Mouse (Mus musculus): Measurements from ENCODE around the gene Klhl5. TPM values are rescaled to one million over a fixed set of nuclear protein-coding genes. Genes with fewer than 3 reads are reported as not detected.

Klhl5 gene
- polyA plus RNA-seq, 1 experiment from 2014 or later, result 13.0 TPM

DNA sequence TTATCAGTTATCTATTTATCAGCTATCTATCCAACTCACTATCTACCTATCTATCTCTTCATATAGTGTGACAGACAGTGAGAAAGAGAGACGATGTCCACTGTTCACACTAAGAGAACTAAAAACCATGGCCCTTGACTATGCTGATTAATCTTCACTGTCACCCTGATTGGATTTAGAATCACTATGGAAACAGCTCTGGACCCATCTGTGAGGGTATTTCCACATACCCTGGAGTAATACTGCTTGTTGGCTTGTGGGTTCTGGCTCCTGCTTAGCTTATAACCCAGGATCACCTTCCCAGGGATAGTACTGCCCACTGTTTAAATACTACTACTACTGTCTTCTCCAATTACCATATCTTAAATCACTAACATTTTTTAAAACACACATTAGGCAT is 74.9 kb downstream of the Klhl5 start:
- Histone ChIP-seq H3K36me3 (no peaks in the 10 kb centered on the region), H3K4me3 (no peak overlapping the region), H3K27ac (no peak overlapping the region), H3K4me1 (peaks cover 28% of the 10 kb centered on the region), H3K27me3 (ENCODE audit: insufficient read depth, poor library complexity, severe bottlenecking) (no peaks in the 10 kb centered on the region), H3K9me3 (no peaks in the 10 kb centered on the region)
- DNase-seq (ENCODE audit: low spot score), result no peak
- 84% methylated on average over 1 of the region's 1 CpGs for WGBS

DNA sequence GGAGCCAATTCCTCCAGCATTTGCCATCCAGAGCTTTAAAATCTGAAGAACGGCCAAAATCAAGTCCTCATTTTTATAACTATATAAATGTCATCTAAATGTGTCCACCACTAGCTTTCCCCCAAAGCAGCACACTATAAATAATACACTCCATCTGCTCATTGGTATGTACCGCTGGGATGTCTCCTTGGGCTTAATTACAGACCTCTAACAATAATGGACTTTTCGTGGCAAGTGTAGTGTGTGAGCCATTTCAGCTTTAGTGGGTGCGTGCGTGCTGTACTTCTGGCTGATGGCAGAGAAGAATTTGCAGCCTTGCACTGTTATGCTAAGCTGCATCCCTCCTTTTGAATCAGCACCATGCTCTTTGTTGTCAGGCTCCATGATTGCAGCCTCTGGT is 84.3 kb downstream of the Klhl5 start:
- WGBS, result 89% methylated on average over 5 of the region's 5 CpGs

DNA sequence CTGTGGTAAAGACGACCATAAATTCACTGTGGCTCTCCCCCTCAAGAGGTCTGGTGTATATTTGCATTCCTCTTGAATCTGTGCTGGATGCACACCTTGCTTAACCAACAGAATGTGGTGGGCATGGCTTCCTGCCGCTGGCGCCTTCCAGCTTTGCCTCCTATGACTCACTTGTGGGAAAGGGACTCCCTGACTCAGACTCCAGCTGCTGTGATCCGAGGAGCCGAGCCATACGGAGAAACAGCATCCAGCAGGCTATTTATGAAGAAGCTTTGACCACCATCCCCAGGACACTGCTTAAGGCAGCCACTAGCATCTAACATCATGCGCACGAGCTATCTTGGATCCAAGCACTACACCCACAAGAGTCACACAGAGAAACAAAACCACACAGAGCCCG is 87.1 kb downstream of the Klhl5 start:
- no peak overlapping the region for H3K4me3 ChIP-seq
- H3K4me1 ChIP-seq, result no peaks in the 10 kb centered on the region
- WGBS, result 88% methylated on average over 9 of the region's 9 CpGs
- no peaks in the 10 kb centered on the region for H3K27me3 ChIP-seq (ENCODE audit: insufficient read depth, poor library complexity, severe bottlenecking)
- H3K27ac ChIP-seq, result no peak overlapping the region
- 0 out of 2 replicates have a peak, but pooled peaks cover 2% of the 10 kb centered on the region for H3K36me3 ChIP-seq
- H3K9me3 ChIP-seq, result no peaks in the 10 kb centered on the region
- DNase-seq (ENCODE audit: low spot score), result no peak

More for the DNA sequence above, 84.3 kb downstream of the Klhl5 start:
- H3K9me3 ChIP-seq, result no peaks in the 10 kb centered on the region
- no peak overlapping the region for H3K4me3 ChIP-seq
- no peaks in the 10 kb centered on the region for H3K4me1 ChIP-seq
- no peak overlapping the region for H3K27ac ChIP-seq
- H3K36me3 ChIP-seq, result 0 out of 2 replicates have a peak, but pooled peaks cover 2% of the 10 kb centered on the region
- no peaks in the 10 kb centered on the region for H3K27me3 ChIP-seq (ENCODE audit: insufficient read depth, poor library complexity, severe bottlenecking)
- no peak for DNase-seq (ENCODE audit: low spot score)

- Histone ChIP-seq H3K9me3 (no peaks in the 10 kb centered on the region), H3K27me3 (ENCODE audit: insufficient read depth, poor library complexity, severe bottlenecking) (no peaks in the 10 kb centered on the region), H3K4me3 (peak within 1 kb of the TSS; percentile 75), H3K27ac (peak within 1 kb of the TSS; percentile 85), H3K4me1 (peaks cover 5% of the 10 kb centered on the region), H3K36me3 (no peaks in the 10 kb centered on the region)
- peak; percentile 100 for DNase-seq (ENCODE audit: low spot score)
- under 1% methylated on average over 37 of the region's 37 CpGs for whole genome bisulfite sequencing
Observed at GRCm38 (mm10) chr5:65199346-65200128, 92.2 kb downstream of the Klhl5 start, which contains the start of gene Wdr19. TSS of gene Wdr19 (plus strand) at chr5:65199696.

DNA sequence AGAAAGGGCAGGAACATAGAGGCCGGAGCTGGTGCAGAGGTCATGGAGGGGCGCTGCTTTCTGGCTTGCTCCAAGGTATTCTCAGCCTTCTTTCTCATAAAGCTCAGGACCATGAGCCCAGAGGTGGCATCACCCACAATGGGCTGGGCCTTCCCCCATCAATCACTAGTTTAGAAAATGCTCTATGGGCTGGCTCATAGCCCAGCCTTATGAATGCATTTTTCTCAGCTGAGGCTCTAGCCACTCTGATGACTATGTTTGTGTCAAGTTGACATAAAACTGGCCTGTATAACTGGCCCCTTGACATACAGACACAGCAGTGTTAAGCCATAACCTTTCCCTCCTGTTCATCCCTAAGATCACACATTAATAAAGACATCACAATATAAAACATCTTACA is 97.4 kb downstream of the Klhl5 start:
- no peaks in the 10 kb centered on the region for H3K36me3 ChIP-seq
- DNase-seq (ENCODE audit: low spot score), result no peak
- H3K4me1 ChIP-seq, result peaks cover 5% of the 10 kb centered on the region
- no peak overlapping the region for H3K4me3 ChIP-seq
- no peaks in the 10 kb centered on the region for H3K27me3 ChIP-seq (ENCODE audit: insufficient read depth, poor library complexity, severe bottlenecking)
- no peaks in the 10 kb centered on the region for H3K9me3 ChIP-seq
- H3K27ac ChIP-seq, result no peak overlapping the region
- WGBS, result 82% methylated on average over 2 of the region's 2 CpGs

DNA sequence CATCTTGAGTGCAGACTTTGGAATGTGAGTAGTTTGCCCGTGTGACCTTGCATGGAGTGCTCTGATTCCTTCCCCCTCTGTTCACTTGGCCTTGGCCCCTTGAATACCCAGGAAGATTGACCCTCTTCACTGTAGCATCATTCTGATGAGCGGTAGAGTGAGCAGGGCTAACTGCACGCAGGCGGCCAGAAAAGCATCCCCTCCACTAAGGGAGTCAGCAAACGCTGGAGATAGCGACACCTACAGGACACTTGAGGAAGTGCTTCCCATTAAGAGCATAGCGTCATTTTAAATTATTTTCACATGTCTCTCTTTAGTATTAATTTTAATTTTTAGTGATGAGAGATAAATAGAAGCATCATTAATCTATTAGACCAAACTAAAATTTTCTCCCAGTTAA is 106.0 kb downstream of the Klhl5 start:
- 21% methylated on average over 7 of the region's 7 CpGs for WGBS
- DNase-seq (ENCODE audit: low spot score), result no peak
- H3K27ac ChIP-seq, result no peak overlapping the region
- H3K4me1 ChIP-seq, result no peaks in the 10 kb centered on the region
- no peaks in the 10 kb centered on the region for H3K36me3 ChIP-seq
- H3K4me3 ChIP-seq, result no peak overlapping the region
- no peaks in the 10 kb centered on the region for H3K27me3 ChIP-seq (ENCODE audit: insufficient read depth, poor library complexity, severe bottlenecking)
- H3K9me3 ChIP-seq, result no peaks in the 10 kb centered on the region

Other genes starting within 250 kb of the Klhl5 start
- 0.10 and 0.11 TPM in 2 replicates for gene Tlr1, start 174.0 kb upstream of the Klhl5 start, polyA plus RNA-seq (2016; fragmentation: Nextera tagmentation; extraction: Ambion mirVana)
- 0.29 and 0.34 TPM in 2 replicates for gene Tlr6, start 147.4 kb upstream of the Klhl5 start, polyA plus RNA-seq (2016; fragmentation: Nextera tagmentation; extraction: Ambion mirVana)
- gene Fam114a1, start 137.5 kb upstream of the Klhl5 start, polyA plus RNA-seq (2016; fragmentation: Nextera tagmentation; extraction: Ambion mirVana), result 35.3 and 36.2 TPM in 2 replicates
- gene Tmem156, start 15.4 kb upstream of the Klhl5 start, polyA plus RNA-seq (2016; fragmentation: Nextera tagmentation; extraction: Ambion mirVana), result 0.12 and 0.13 TPM in 2 replicates
- gene Wdr19, start 92.2 kb downstream of the Klhl5 start, polyA plus RNA-seq (2016; fragmentation: Nextera tagmentation; extraction: Ambion mirVana), result 7.3 and 8.4 TPM in 2 replicates
- gene Rfc1, start 228.1 kb downstream of the Klhl5 start, polyA plus RNA-seq (2016; fragmentation: Nextera tagmentation; extraction: Ambion mirVana), result 62.2 and 68.1 TPM in 2 replicates
- gene Klb, start 240.8 kb downstream of the Klhl5 start, polyA plus RNA-seq (2016; fragmentation: Nextera tagmentation; extraction: Ambion mirVana), result 0.18 and 2.8 TPM in 2 replicates